Comparison of ENCODE assay signal across 8 mouse cellular contexts in the genomic region with DNA sequence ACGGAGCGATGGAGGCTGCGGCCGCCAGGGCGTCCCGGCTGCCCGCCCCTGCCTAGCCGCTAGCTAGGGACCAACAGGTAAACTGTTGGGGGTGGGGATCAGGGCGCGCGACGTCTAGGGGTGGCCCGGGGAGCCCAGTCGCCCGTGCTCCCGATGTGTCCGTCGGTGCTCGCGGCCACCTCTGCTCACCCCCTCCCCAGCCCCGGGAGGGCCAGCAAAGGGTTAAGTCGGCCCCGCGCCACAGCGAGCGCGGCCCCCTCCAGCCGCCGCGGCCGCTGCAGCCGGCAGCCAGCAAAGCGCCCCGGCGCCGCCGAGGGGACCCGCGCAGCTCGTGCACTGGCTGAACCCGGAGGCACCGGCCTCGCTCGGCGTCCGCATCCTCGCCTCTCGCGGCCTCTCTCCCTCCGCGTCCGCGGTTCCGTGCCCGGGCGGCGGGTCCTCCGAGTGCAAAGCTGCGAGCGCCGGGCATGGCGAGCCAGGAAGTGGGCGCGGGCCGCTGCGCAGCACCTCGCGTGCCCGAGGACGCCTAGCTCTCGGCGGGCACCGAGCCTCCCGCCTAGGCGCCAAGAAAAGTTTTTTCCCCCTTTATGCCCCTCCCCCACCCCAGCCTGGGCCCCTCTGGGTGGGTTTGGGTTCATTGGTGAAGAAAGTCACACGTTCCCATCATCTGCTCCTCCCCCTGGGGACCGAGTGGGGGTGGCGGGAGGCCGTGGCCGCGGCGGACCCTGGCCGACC. TPM values are rescaled to one million over a fixed set of nuclear protein-coding genes. Genes with fewer than 3 reads are reported as not detected.
DNase-seq lines count a peak whose midpoint lies in the region; ATAC-seq lines count a peak whose summit lies in the region.

No protein-coding gene starts in this region.

- WGBS in forebrain, embryonic 13.5 days: under 1% methylated on average over 47 of the region's 83 CpGs
- WGBS in midbrain, embryonic 11.5 days: under 1% methylated on average over 83 of the region's 83 CpGs
- under 1% methylated on average over 50 of the region's 83 CpGs for WGBS in stomach, embryonic 14.5 days

- no peaks in the 10 kb centered on the region for H3K36me3 ChIP-seq in forebrain, embryonic 13.5 days (ENCODE audit: poor library complexity, severe bottlenecking)
- no peaks in the 10 kb centered on the region for H3K36me3 ChIP-seq in midbrain, embryonic 11.5 days (ENCODE audit: control insufficient read depth, insufficient read depth, low read length)
- no peaks in the 10 kb centered on the region for H3K36me3 ChIP-seq in stomach, embryonic 14.5 days (ENCODE audit: control insufficient read depth, insufficient read depth, low read length)

- no peaks in the 10 kb centered on the region for H3K9me3 ChIP-seq in forebrain, embryonic 13.5 days (replicated peaks)
- no peaks in the 10 kb centered on the region for H3K9me3 ChIP-seq in midbrain, embryonic 11.5 days (ENCODE audit: control insufficient read depth, low read length)
- H3K9me3 ChIP-seq in stomach, embryonic 14.5 days (ENCODE audit: control insufficient read depth, low read depth, low read length): no peaks in the 10 kb centered on the region

- ATAC-seq in forebrain, embryonic 13.5 days: peak; percentile 71
- peak; percentile 76 for ATAC-seq in midbrain, embryonic 11.5 days (ENCODE audit: low FRiP score)
- peak; percentile 66 for ATAC-seq in stomach, embryonic 14.5 days (ENCODE audit: insufficient number of reproducible peaks, insufficient read depth, low FRiP score, low read depth)
- no peak for ATAC-seq in activated CD4-positive, CD25-positive, alpha-beta regulatory T cell, adult 4 months

- H3K27ac ChIP-seq in forebrain, embryonic 13.5 days: peak overlapping the region; percentile 95
- H3K27ac ChIP-seq in midbrain, embryonic 11.5 days (ENCODE audit: low read depth, low read length): peak overlapping the region; percentile 88
- peak overlapping the region; percentile 84 for H3K27ac ChIP-seq in stomach, embryonic 14.5 days (ENCODE audit: low read length)

- H3K27me3 ChIP-seq in forebrain, embryonic 13.5 days: peaks cover 8% of the 10 kb centered on the region; the same call in 1 of the 2 replicates
- peaks cover 15% of the 10 kb centered on the region for H3K27me3 ChIP-seq in midbrain, embryonic 11.5 days (ENCODE audit: control insufficient read depth, insufficient read depth, low read length)
- 0 out of 2 replicates have a peak, but pooled peaks cover 6% of the 10 kb centered on the region for H3K27me3 ChIP-seq in stomach, embryonic 14.5 days (ENCODE audit: control insufficient read depth, insufficient read depth, low read length)

- H3K4me1 ChIP-seq in forebrain, embryonic 13.5 days: peaks cover 14% of the 10 kb centered on the region
- peaks cover 6% of the 10 kb centered on the region; the same call in 1 of the 2 replicates for H3K4me1 ChIP-seq in midbrain, embryonic 11.5 days (ENCODE audit: control insufficient read depth, insufficient read depth, low read length)
- 0 out of 2 replicates have a peak, but pooled peaks cover 4% of the 10 kb centered on the region for H3K4me1 ChIP-seq in stomach, embryonic 14.5 days (ENCODE audit: control insufficient read depth, insufficient read depth, low read length)

- H3K4me2 ChIP-seq in forebrain, embryonic 13.5 days: peak overlapping the region; percentile 90
- peak overlapping the region; percentile 66 for H3K4me2 ChIP-seq in midbrain, embryonic 11.5 days
- H3K4me2 ChIP-seq in stomach, embryonic 14.5 days (replicated peaks; ENCODE audit: low read depth, low read length): peak overlapping the region; percentile 98

- intact Hi-C loops in left cerebral cortex, postnatal 10 days (cut with DNase I): no loop called here

- H3K4me3 ChIP-seq in forebrain, embryonic 13.5 days: peak overlapping the region; percentile 81
- peak overlapping the region; percentile 74 for H3K4me3 ChIP-seq in midbrain, embryonic 11.5 days (ENCODE audit: low read depth, low read length)
- peak overlapping the region; percentile 82 for H3K4me3 ChIP-seq in stomach, embryonic 14.5 days (ENCODE audit: low read depth, low read length)

- H3K9ac ChIP-seq in forebrain, embryonic 13.5 days: peak overlapping the region; percentile 83
- H3K9ac ChIP-seq in midbrain, embryonic 11.5 days (ENCODE audit: low read length): peak overlapping the region; percentile 80
- peak overlapping the region; percentile 55 for H3K9ac ChIP-seq in stomach, embryonic 14.5 days (replicated peaks; ENCODE audit: low read depth, low read length)

- DNase-seq in T-cell, adult 2 months (ENCODE audit: low spot score): peak; percentile 3
- DNase-seq in brain, embryonic 18.5 days (ENCODE audit: low read depth, low spot score): peak; percentile 10
- peak; percentile 61 for DNase-seq in heart, postnatal 4 days
- peak; percentile 43 to 76 for DNase-seq in left cerebral cortex, postnatal 10 days (ENCODE audit: extremely low spot score in 1 of 2, low spot score in 2 of 2)
- peak; percentile 96 for DNase-seq in midbrain, embryonic 11.5 days (ENCODE audit: low spot score, missing footprints)

RNA-seq across cellular contexts. Expression of a gene that starts 0.5 kb away (rescaled TPM):
- polyA plus RNA-seq in forebrain, embryonic 13.5 days (2015; fragmentation: Nextera tagmentation; extraction: Ambion mirVana): 3.5 and 3.7 TPM in 2 replicates
- total RNA-seq in heart, postnatal 4 days (2021): 10 to 100 TPM; 15.0 to 16.3 TPM
- 10 to 100 TPM; 30.0 to 30.3 TPM for total RNA-seq in left cerebral cortex, postnatal 10 days (2021)
- 2.9 and 3.3 TPM in 2 replicates for polyA plus RNA-seq in midbrain, embryonic 11.5 days (2014; fragmentation: Nextera tagmentation; extraction: Ambion mirVana)
- 2.1 and 2.2 TPM in 2 replicates for polyA plus RNA-seq in stomach, embryonic 14.5 days (2014; fragmentation: Nextera tagmentation; extraction: Ambion mirVana)
- under 1 TPM; 0.11 to 0.53 TPM for polyA plus RNA-seq in activated CD4-positive, CD25-positive, alpha-beta regulatory T cell, adult 4 months (2017; shearing (Covaris generic))

Comparison
In these comparisons a context has a peak if more than half of its experiments do, and no peak if none do; other contexts are left out.
1. DNase-seq: peak in every context shown above with its lines; median percentile 96 in midbrain, embryonic 11.5 days; 61 in heart, postnatal 4 days; 60 in left cerebral cortex, postnatal 10 days; 10 in brain, embryonic 18.5 days; 3 in T-cell, adult 2 months.